Mouse (Mus musculus) heart, embryonic 12.5 days (tissue): ENCODE measurements around the gene Atp13a2. TPM values are rescaled to one million over a fixed set of nuclear protein-coding genes. Genes with fewer than 3 reads are reported as not detected.

Source experiments
- ATAC-seq: fragments of 200-750 bp; cut with Nextera tagmentation; 2 replicates; pipeline ENCODE4 v1.8.0; 2017; ENCODE audit warnings: moderate TSS enrichment, moderate library complexity; ENCODE audit not compliant: insufficient number of reproducible peaks, low FRiP score
- H3K27ac ChIP-seq: fragments of 300-500 bp; sonication (generic); 2 replicates; pipeline ENCODE4 v1.5.1; 2016; ENCODE audit warnings: mild to moderate bottlenecking, moderate library complexity; ENCODE audit not compliant: poor library complexity, severe bottlenecking
- H3K27me3 ChIP-seq: fragments of 300-500 bp; sonication (generic); replicated peaks from 2 replicates; pipeline ENCODE4 v1.6.1; 2016; ENCODE audit warnings: mild to moderate bottlenecking, moderate library complexity
- H3K36me3 ChIP-seq: fragments of 300-500 bp; sonication (generic); 2 replicates; pipeline ENCODE4 v1.6.1; 2016; ENCODE audit warnings: mild to moderate bottlenecking, moderate library complexity
- H3K4me1 ChIP-seq: fragments of 300-500 bp; sonication (generic); replicated peaks from 2 replicates; pipeline ENCODE4 v1.6.1; 2016; ENCODE audit warnings: mild to moderate bottlenecking
- H3K4me2 ChIP-seq: fragments of 300-500 bp; sonication (generic); 2 replicates; pipeline ENCODE4 v1.6.1; 2016; ENCODE audit warnings: mild to moderate bottlenecking, moderate library complexity
- H3K4me3 ChIP-seq: fragments of 300-500 bp; sonication (generic); 2 replicates; pipeline ENCODE4 v1.5.1; 2016; ENCODE audit warnings: mild to moderate bottlenecking
- H3K9ac ChIP-seq: fragments of 300-500 bp; sonication (generic); 2 replicates; pipeline ENCODE4 v1.6.1; 2016; ENCODE audit warnings: mild to moderate bottlenecking, moderate library complexity
- H3K9me3 ChIP-seq: fragments of 300-500 bp; sonication (generic); replicated peaks from 2 replicates; pipeline ENCODE4 v1.6.1; 2016; ENCODE audit warnings: mild to moderate bottlenecking, moderate library complexity
- WGBS: fragments of 180-500 bp; shearing (Covaris S2); methylation state at CpG from one replicate; pipeline ENCODE4 v1.1.7; 2016; 5-methylcytosine and 5-hydroxymethylcytosine counted together
- polyA plus RNA-seq: library from polyadenylated mRNA; unstranded; fragments of >200 nt; fragmentation: Nextera tagmentation; extraction: Ambion mirVana; gene quantifications from 2 replicates; pipeline ENCODE4 v1.2.1, GENCODE M21; 2016

The Atp13a2 gene
- polyA plus RNA-seq, 1 experiment from 2014 or later = 35.6 TPM

DNA sequence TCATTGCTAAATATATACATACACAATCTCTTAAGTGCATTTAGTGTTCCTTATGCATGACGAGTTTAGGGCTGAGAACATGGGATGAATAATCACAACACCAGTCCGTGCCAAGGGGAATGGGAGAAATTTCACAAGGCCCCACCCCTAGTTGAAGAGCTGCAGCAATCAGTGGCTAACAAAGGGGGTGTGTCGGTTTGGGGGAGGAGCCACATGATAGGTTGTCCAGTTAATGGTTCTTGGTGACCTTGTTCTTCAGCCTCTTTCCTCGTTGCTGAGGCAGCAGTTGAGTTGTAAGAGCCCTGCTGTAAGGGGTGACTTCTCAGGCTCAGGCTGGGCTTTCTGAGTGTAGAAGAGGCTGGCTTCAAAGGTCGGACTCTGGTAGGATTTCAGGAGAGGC, 23.7 kb upstream of the Atp13a2 start:
- H3K36me3 ChIP-seq = peaks cover 20% of the 10 kb centered on the region
- no peak overlapping the region for H3K9ac ChIP-seq
- no peak overlapping the region for H3K4me3 ChIP-seq
- no peaks in the 10 kb centered on the region for H3K27me3 ChIP-seq
- peaks cover 36% of the 10 kb centered on the region for H3K4me1 ChIP-seq
- H3K4me2 ChIP-seq = peak overlapping the region; percentile 91
- no peaks in the 10 kb centered on the region for H3K9me3 ChIP-seq
- no peak for ATAC-seq
- no peak overlapping the region for H3K27ac ChIP-seq
- WGBS = 28% methylated on average over 5 of the region's 5 CpGs

DNA sequence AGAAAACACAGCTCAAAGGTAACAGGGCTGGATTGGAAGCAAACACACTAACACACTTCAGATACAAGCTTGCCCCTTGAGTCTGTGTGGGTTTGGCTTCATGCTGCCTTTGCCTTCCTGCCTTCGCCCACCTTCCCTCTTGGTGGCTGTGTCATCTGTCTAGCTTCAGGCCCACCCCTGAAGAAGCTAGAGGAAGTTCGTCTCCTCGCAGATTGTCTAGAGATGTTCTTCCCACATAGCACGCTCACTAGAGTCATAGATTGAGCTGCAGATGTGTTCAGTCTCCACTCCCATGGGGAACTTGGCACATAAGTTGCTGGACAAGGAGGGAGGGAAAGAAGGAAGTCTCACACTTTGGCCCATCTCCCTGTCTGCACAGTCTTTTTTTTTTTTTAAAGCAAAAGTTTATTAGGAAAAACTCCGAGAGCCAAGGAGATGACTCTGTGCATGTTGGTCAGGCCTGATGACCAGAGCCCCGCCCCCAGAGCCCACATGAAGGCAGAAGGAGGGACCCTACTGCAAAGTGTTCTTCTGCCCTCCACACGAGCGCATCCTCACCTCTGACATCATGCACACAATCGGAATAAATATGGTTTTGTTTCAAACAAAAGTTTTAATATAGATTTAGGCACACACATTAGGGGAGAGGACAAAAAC, 22.6 kb upstream of the Atp13a2 start:
- peaks cover 30% of the 10 kb centered on the region for H3K36me3 ChIP-seq

DNA sequence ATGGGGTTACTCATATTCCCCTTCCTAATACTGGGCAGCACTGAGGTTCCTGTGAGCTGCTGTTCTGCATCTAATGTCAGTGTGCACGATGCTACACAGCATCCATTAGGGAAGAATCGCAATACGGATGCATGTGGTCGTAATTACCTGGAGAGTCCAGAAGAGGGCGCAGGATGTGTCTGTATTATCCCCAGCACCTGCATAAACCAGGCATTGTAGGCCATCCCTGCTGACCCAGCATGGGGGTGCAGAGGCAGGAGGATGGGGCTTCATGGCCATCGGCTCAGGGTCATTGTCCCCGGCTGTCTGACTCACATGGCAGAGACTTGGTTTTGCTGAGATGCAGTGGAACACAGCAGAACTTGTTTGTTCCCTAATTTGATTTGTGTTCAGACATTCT, 22.1 kb upstream of the Atp13a2 start:
- ATAC-seq = no peak
- H3K9me3 ChIP-seq = no peaks in the 10 kb centered on the region
- H3K27me3 ChIP-seq = no peaks in the 10 kb centered on the region
- WGBS = 31% methylated on average over 7 of the region's 7 CpGs
- no peak overlapping the region for H3K9ac ChIP-seq
- peaks cover 36% of the 10 kb centered on the region for H3K36me3 ChIP-seq
- H3K4me2 ChIP-seq = no peak overlapping the region
- no peak overlapping the region for H3K4me3 ChIP-seq
- H3K4me1 ChIP-seq = peaks cover 30% of the 10 kb centered on the region
- H3K27ac ChIP-seq = no peak overlapping the region

More for the DNA sequence above, 22.6 kb upstream of the Atp13a2 start:
- ATAC-seq = no peak
- Histone ChIP-seq H3K4me2 (no peak overlapping the region), H3K9me3 (no peaks in the 10 kb centered on the region), H3K9ac (no peak overlapping the region), H3K27me3 (no peaks in the 10 kb centered on the region), H3K4me1 (peaks cover 30% of the 10 kb centered on the region), H3K27ac (no peak overlapping the region), H3K4me3 (no peak overlapping the region)
- WGBS = 82% methylated on average over 9 of the region's 9 CpGs

DNA sequence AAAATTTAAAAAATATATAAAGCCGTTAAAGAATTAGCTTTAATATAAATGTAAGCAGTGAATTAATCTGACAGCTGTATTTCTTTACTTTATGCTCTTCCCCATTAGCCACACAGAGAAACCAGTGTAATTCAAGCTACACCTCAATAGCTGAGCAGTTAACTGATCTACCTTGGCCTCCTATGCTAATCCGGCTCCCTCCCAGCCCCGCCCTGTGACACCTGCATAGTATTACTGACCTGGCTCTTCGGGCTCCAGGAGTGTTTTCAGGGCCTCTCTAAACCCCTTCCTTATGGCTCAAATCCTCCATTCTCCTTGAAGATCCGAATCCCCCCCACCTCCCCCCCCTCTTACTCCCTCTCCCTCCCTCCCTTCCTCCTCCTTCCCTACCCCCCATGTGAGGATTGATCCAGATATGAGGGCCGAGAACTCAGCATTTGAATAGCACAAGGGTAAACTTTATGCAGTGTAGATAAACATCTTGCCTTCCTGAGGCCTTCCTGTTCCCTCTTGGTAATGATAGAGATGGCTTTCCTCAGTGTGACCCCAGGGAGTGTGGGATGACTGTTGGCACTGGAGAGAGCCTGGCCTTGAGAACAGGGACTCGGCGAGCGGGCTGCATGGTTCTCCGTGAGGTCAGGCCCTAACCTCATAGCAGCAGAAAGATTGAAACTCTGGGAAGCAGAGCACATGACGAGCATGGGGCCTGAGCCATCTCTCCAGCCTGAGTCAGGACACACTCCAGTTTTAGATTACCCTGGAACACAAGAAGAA, 19.1 kb upstream of the Atp13a2 start:
- Histone ChIP-seq H3K4me1 (peaks cover 13% of the 10 kb centered on the region), H3K9me3 (no peaks in the 10 kb centered on the region), H3K9ac (no peak overlapping the region), H3K36me3 (peaks cover 65% of the 10 kb centered on the region), H3K4me2 (no peak overlapping the region), H3K4me3 (no peak overlapping the region), H3K27me3 (no peaks in the 10 kb centered on the region), H3K27ac (no peak overlapping the region)
- ATAC-seq = no peak
- 82% methylated on average over 11 of the region's 11 CpGs for WGBS

DNA sequence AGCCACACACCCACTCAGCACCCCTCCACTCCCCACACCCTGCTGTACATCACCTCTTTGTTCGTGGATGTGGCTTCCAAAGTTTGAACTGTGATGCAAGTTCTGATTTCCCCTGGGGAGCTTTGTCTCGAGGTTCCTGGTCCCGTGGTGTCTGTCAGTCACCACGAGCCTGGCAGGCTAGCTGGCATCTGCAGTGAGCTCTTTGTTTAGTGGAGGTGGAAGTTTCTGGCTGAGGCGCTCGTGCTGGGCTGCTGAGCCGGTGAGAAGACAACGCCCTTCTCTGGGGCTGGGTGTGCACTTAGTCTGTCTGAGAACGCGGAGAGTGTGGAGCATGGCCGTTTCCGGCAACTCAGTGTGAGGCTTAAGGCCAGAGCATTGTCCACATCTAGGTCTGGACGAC, 15.0 kb upstream of the Atp13a2 start:
- no peaks in the 10 kb centered on the region for H3K27me3 ChIP-seq
- H3K4me1 ChIP-seq = no peaks in the 10 kb centered on the region
- no peak overlapping the region for H3K4me3 ChIP-seq
- WGBS = 86% methylated on average over 13 of the region's 13 CpGs
- H3K9ac ChIP-seq = no peak overlapping the region
- no peak overlapping the region for H3K4me2 ChIP-seq
- H3K36me3 ChIP-seq = peaks cover 97% of the 10 kb centered on the region
- ATAC-seq = no peak
- no peaks in the 10 kb centered on the region for H3K9me3 ChIP-seq
- H3K27ac ChIP-seq = no peak overlapping the region

DNA sequence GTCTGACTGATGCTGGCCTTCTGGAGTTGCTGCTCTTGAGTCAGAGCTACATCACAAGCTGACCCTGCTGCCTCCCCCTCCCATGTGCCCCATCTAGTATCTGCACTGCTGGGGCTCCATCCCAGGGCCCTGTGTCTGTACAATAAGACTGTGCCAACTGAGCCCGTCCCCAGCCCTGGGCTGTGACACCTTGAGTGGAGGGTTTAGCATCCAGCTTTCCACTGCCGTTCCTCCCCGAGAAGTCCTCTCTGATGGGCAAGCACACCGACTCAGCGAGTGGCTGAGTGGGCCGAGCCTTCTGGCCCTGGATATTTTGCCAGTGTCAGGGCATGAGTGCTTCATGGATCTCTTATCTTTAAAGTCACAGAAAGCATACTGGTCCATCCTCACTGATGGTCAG, 12.3 kb upstream of the Atp13a2 start:
- Histone ChIP-seq H3K9me3 (no peaks in the 10 kb centered on the region), H3K9ac (no peak overlapping the region), H3K4me3 (no peak overlapping the region), H3K27ac (no peak overlapping the region), H3K36me3 (peaks cover 99% of the 10 kb centered on the region), H3K4me1 (no peaks in the 10 kb centered on the region), H3K27me3 (no peaks in the 10 kb centered on the region), H3K4me2 (no peak overlapping the region)
- ATAC-seq = no peak
- WGBS = 93% methylated on average over 6 of the region's 6 CpGs

DNA sequence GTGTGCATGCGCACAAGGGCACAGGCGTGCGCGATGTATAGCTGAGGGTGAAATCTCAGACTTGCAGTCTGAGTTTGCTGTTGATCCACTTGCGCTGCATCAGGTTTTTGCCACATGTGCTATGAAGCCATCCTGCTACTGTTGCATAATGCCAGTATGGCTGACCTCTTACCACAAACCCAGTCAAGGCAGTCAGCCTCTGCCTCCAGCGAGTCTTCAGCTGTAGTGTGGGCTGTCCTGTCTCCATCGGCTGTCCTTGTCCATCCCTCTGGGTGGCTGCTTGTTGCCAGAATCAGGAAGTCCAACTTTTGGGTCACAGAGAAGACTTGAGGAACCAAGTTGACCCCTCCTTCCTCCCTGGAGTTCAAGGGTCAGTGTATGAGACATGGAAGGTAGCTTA, 11.3 kb upstream of the Atp13a2 start:
- ATAC-seq = no peak
- WGBS = 93% methylated on average over 7 of the region's 7 CpGs
- no peaks in the 10 kb centered on the region for H3K9me3 ChIP-seq

DNA sequence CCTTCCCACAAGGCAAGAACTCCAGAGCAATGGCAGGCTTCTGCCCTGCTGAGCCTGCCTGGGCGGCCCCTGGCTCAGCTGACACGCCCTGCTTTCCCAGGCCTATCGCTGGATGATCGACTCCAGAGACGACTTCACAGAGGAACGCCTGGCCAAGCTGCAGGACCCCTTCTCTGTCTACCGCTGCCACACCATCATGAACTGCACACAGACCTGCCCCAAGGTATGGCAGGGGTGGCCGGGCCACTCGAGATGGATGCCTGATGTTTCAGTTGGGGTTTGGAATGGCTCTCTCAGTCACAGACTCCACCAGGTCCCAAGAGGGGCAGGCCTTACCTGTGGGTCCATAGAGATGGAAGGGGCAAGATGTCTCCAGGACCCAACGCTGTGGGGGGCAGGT, 9.4 kb upstream of the Atp13a2 start:
- Histone ChIP-seq H3K9ac (no peak overlapping the region), H3K27ac (no peak overlapping the region), H3K4me1 (no peaks in the 10 kb centered on the region), H3K4me3 (no peak overlapping the region), H3K36me3 (peaks cover 83% of the 10 kb centered on the region), H3K9me3 (peaks cover 10% of the 10 kb centered on the region), H3K27me3 (no peaks in the 10 kb centered on the region), H3K4me2 (no peak overlapping the region)
- 75% methylated on average over 10 of the region's 10 CpGs for WGBS
- ATAC-seq = no peak

More for the DNA sequence above, 11.3 kb upstream of the Atp13a2 start:
- Histone ChIP-seq H3K4me2 (no peak overlapping the region), H3K4me3 (no peak overlapping the region), H3K9ac (no peak overlapping the region), H3K27ac (no peak overlapping the region), H3K27me3 (no peaks in the 10 kb centered on the region), H3K36me3 (peaks cover 99% of the 10 kb centered on the region), H3K4me1 (no peaks in the 10 kb centered on the region)

DNA sequence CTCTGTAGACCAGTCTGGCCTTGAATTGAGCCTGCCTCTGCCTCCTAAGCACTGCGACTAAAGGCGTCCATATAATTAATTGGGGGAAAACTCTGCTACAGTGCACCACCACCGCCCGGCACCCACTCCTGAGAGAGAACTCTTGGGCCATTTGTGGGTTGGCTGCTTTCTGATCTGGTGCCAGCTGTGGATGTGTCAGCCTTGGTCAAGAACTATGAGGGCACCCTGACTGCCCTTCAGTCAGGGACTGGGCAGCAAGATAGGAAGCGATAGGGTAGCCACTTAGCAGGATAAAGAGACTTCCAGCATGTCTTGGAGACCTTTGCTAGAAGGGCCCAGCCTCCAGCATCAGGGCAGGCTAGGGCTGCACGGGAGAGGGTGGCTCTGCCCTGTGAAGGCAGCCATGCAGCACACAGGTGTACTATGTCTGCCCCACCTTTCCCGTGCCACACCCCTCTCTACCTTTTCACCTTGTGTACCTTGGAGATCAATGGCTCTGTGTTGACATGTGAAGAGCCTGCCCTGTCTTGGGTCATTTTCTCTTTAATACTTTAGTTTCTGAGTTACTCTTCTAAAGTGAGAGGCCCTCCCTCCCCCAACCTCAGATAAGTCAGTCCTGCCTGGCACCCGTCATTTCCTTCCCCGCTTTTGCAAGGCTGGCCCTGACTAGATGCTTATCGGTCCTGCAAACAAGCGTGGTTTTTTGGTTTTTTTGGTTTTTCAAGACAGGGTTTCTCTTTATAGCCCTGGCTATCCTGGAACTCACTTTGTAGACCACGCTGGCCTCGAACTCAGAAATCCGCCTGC, 8.6 kb upstream of the Atp13a2 start:
- H3K36me3 ChIP-seq = peaks cover 75% of the 10 kb centered on the region

DNA sequence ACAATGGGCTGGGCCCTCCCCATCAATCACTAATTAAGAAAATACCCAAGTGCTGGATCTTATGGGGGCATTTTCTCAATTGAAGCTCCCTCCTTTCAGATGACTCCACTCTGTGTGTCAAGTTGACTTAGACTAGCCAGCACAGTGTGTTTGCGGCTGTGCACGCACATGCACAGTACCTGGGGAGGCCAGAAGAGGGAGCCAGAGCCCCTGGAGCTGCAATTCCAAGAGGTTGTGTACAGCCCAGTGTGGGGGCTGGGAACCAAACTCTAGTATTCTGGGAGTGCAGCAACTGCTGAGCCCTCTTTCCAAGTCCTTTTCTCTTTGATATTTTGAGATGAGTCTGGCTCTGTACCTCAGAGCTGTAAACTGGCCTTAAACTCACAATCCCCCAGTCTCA, 5.1 kb upstream of the Atp13a2 start:
- H3K36me3 ChIP-seq = peaks cover 40% of the 10 kb centered on the region
- no peak for ATAC-seq
- peaks cover 10% of the 10 kb centered on the region for H3K9me3 ChIP-seq
- H3K9ac ChIP-seq = no peak overlapping the region
- H3K27ac ChIP-seq = no peak overlapping the region
- H3K27me3 ChIP-seq = no peaks in the 10 kb centered on the region
- no peak overlapping the region for H3K4me2 ChIP-seq
- peaks cover 14% of the 10 kb centered on the region for H3K4me1 ChIP-seq
- 83% methylated on average over 2 of the region's 2 CpGs for WGBS
- no peak overlapping the region for H3K4me3 ChIP-seq

More for the DNA sequence above, 8.6 kb upstream of the Atp13a2 start:
- no peak for ATAC-seq
- Histone ChIP-seq H3K9me3 (peaks cover 10% of the 10 kb centered on the region), H3K27ac (no peak overlapping the region), H3K4me3 (no peak overlapping the region), H3K4me2 (no peak overlapping the region), H3K9ac (no peak overlapping the region), H3K27me3 (no peaks in the 10 kb centered on the region), H3K4me1 (peaks cover 2% of the 10 kb centered on the region; the same call in 1 of the 2 replicates)
- 82% methylated on average over 14 of the region's 14 CpGs for WGBS

DNA sequence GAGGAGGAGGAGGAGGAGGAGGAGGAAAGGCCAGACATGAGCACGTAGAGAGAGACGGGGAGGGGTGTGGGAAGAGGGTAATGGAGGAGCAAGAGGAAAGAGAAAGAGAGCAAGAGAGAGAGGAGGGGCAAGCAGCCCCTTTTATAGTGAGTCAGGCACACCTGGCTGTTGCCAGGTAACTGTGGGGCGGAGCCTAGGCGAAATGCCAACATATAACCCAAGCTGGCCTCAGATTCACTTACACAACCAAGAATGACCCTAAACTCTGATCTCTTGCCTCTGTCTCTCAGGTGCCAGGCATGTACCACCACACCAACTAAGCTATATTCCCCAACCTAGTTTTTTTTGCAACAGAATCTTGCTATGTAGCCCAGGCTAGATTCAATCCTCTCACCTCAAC, 3.9 kb upstream of the Atp13a2 start:
- no peak overlapping the region for H3K27ac ChIP-seq
- 69% methylated on average over 4 of the region's 4 CpGs for WGBS
- peaks cover 28% of the 10 kb centered on the region for H3K36me3 ChIP-seq
- H3K4me2 ChIP-seq = no peak overlapping the region
- peaks cover 10% of the 10 kb centered on the region for H3K9me3 ChIP-seq
- H3K4me3 ChIP-seq = no peak overlapping the region
- ATAC-seq = no peak
- no peak overlapping the region for H3K9ac ChIP-seq
- no peaks in the 10 kb centered on the region for H3K27me3 ChIP-seq
- peaks cover 21% of the 10 kb centered on the region for H3K4me1 ChIP-seq
